In the genomic region with DNA sequence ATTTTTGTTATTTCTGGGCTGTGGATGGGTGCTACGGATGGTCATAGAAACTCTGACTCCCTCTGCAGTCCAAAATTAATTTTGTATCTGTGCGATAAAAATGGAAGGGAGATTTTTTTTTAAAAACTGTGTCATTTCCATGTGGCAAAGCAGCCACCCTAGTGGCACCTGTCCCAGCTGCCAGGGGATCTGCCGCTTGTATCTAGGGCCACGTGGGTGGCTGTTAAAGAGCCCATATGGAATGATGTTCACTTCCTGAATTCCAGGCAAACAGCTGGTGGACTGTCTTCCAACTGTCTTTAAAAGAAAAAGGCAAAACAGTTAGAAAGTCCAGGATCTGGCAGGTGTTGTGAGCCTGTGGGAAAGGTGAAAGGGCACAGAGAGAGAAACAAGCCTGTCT, we compare ENCODE assay signal across 24 mouse cellular contexts. TPM values are rescaled to one million over a fixed set of nuclear protein-coding genes. Genes with fewer than 3 reads are reported as not detected.
A peak's percentile ranks its signal among the peaks of the same experiment; 100 is the strongest.
DNase-seq lines count a peak whose midpoint lies in the region; ATAC-seq and TF ChIP-seq lines count a peak whose summit lies in the region.
"Had no signal": no experiment of that assay in that cellular context is flagged by ENCODE, and none has a peak within 500 bp of the region (broad histone marks: within the 10 kb centered on the region; RNA-seq: fewer than 3 reads in every experiment).

No protein-coding gene starts in this region.

- no peaks in the 10 kb centered on the region for H3K4me1 ChIP-seq in heart, embryonic 12.5 days (replicated peaks)
- no peaks in the 10 kb centered on the region for H3K4me1 ChIP-seq in kidney, embryonic 16.5 days (ENCODE audit: insufficient read depth, low read length)
- H3K4me1 ChIP-seq: embryonic facial prominence, embryonic 10.5 days; liver, embryonic 13.5 days; stomach, embryonic 15.5 days had no signal

- no peaks in the 10 kb centered on the region for H3K27me3 ChIP-seq in heart, embryonic 12.5 days (replicated peaks)
- no peaks in the 10 kb centered on the region for H3K27me3 ChIP-seq in myocyte (ENCODE audit: control insufficient read depth, insufficient read depth, insufficient read length)
- no peaks in the 10 kb centered on the region for H3K27me3 ChIP-seq in kidney, embryonic 16.5 days (ENCODE audit: insufficient read depth, low read length)
- H3K27me3 ChIP-seq: hindbrain, embryonic 12.5 days; liver, embryonic 13.5 days; midbrain, embryonic 15.5 days; neural tube, embryonic 13.5 days; stomach, embryonic 15.5 days had no signal

- H3K36me3 ChIP-seq in heart, embryonic 12.5 days, result no peaks in the 10 kb centered on the region
- H3K36me3 ChIP-seq in myocyte (ENCODE audit: control insufficient read depth, insufficient read depth), result no peaks in the 10 kb centered on the region
- no peaks in the 10 kb centered on the region for H3K36me3 ChIP-seq in kidney, embryonic 16.5 days (ENCODE audit: insufficient read depth, low read length)
- H3K36me3 ChIP-seq: embryonic facial prominence, embryonic 10.5 days; hindbrain, embryonic 12.5 days; liver, embryonic 13.5 days; midbrain, embryonic 15.5 days; neural tube, embryonic 13.5 days; stomach, embryonic 15.5 days had no signal

- H3K9ac ChIP-seq in heart, embryonic 12.5 days, result no peak overlapping the region
- no peak overlapping the region for H3K9ac ChIP-seq in kidney, embryonic 16.5 days (replicated peaks; ENCODE audit: low read length)
- H3K9ac ChIP-seq: hindbrain, embryonic 12.5 days; liver, embryonic 13.5 days; lung, embryonic 14.5 days; midbrain, embryonic 15.5 days; neural tube, embryonic 13.5 days; stomach, embryonic 15.5 days had no signal

- WGBS in heart, embryonic 12.5 days, result 82% methylated on average over 4 of the region's 4 CpGs
- WGBS in kidney, embryonic 16.5 days, result 82% methylated on average over 4 of the region's 4 CpGs

- DNase-seq in heart, adult 11 months, result peak; percentile 41
- DNase-seq in frontal cortex, postnatal 36 days (ENCODE audit: low spot score in 2 of 2), result peak; percentile 45 to 79
- DNase-seq in telencephalon, adult 2 months (ENCODE audit: low read depth, low spot score), result peak; percentile 72
- no peak for DNase-seq in adrenal gland, adult (ENCODE audit: inconsistent age in 2 of 2, low spot score in 1 of 2)
- DNase-seq: adrenal gland, postnatal 14 days; cerebellum, adult 9-11 months; heart, postnatal 14 days; kidney, postnatal 36 days; liver, embryonic 13.5 days; lung, embryonic 14.5 days; retina, postnatal 1 day; thymus, adult 18-20 months; thymus, postnatal 36 days had no signal

- H3K9me3 ChIP-seq in heart, embryonic 12.5 days (replicated peaks), result peaks cover 8% of the 10 kb centered on the region; the same call in 1 of the 2 replicates
- H3K9me3 ChIP-seq in kidney, embryonic 16.5 days (ENCODE audit: low read length), result peaks cover 3% of the 10 kb centered on the region; the same call in 1 of the 2 replicates
- H3K9me3 ChIP-seq: midbrain, embryonic 15.5 days; stomach, embryonic 15.5 days had no signal

- H3K79me2 ChIP-seq in myocyte (ENCODE audit: control insufficient read depth, insufficient read depth), result no peaks in the 10 kb centered on the region

- TF ChIP-seq POLR2A in myocyte (IDR thresholded peaks at IDR 0.05; ENCODE audit: insufficient read length, low read depth), result no peak

- no peak overlapping the region for H3K4me2 ChIP-seq in heart, embryonic 12.5 days
- no peak overlapping the region for H3K4me2 ChIP-seq in myocyte (ENCODE audit: low read depth)
- H3K4me2 ChIP-seq in kidney, embryonic 16.5 days (replicated peaks; ENCODE audit: low read depth, low read length), result no peak overlapping the region
- H3K4me2 ChIP-seq: heart, embryonic 11.5 days; hindbrain, embryonic 12.5 days; liver, embryonic 13.5 days; lung, embryonic 14.5 days; midbrain, embryonic 15.5 days; neural tube, embryonic 13.5 days; stomach, embryonic 15.5 days had no signal

- H3K27ac ChIP-seq in heart, embryonic 12.5 days (ENCODE audit: poor library complexity, severe bottlenecking), result no peak overlapping the region
- no peak overlapping the region for H3K27ac ChIP-seq in kidney, embryonic 16.5 days (ENCODE audit: low read length)
- H3K27ac ChIP-seq: embryonic facial prominence, embryonic 10.5 days; hindbrain, embryonic 12.5 days; liver, embryonic 13.5 days; macrophage; midbrain, embryonic 15.5 days; neural tube, embryonic 13.5 days; stomach, embryonic 15.5 days had no signal

- H3K4me3 ChIP-seq in heart, embryonic 12.5 days, result no peak overlapping the region
- no peak overlapping the region for H3K4me3 ChIP-seq in myocyte
- H3K4me3 ChIP-seq in kidney, embryonic 16.5 days (ENCODE audit: low read length), result no peak overlapping the region
- H3K4me3 ChIP-seq: embryonic facial prominence, embryonic 10.5 days; hindbrain, embryonic 12.5 days; liver, embryonic 13.5 days; midbrain, embryonic 15.5 days; neural tube, embryonic 13.5 days; stomach, embryonic 15.5 days had no signal

- no peak overlapping the region for H3ac ChIP-seq in myocyte (ENCODE audit: control insufficient read depth, insufficient read length)

- ATAC-seq in heart, embryonic 12.5 days (ENCODE audit: insufficient number of reproducible peaks, low FRiP score), result no peak
- ATAC-seq in kidney, embryonic 16.5 days (ENCODE audit: low FRiP score, low TSS enrichment), result no peak
- ATAC-seq: intestine, postnatal 0 days; midbrain, embryonic 15.5 days had no signal

TF ChIP-seq in myocyte, 11 proteins besides CTCF, POLR2A, EP300 and RAD21:
- no peak for TF ChIP-seq USF1 (IDR thresholded peaks at IDR 0.05; ENCODE audit: low read depth)
- no peak for TF ChIP-seq MAX (IDR thresholded peaks at IDR 0.05; ENCODE audit: low read depth)
- TF ChIP-seq TCF12 (IDR thresholded peaks at IDR 0.05; ENCODE audit: insufficient read depth, poor library complexity, severe bottlenecking), result no peak
- TF ChIP-seq SRF (IDR thresholded peaks at IDR 0.05; ENCODE audit: control insufficient read depth, insufficient read length, low read depth), result no peak
- TF ChIP-seq CEBPB (IDR thresholded peaks at IDR 0.05; ENCODE audit: insufficient read depth, poor library complexity, severe bottlenecking), result no peak
- no peak for TF ChIP-seq POLR2AphosphoS2 (IDR thresholded peaks at IDR 0.05; ENCODE audit: insufficient read length, low read depth)
- TF ChIP-seq MYOD1 (IDR thresholded peaks at IDR 0.05; ENCODE audit: control insufficient read depth in 1 of 3, insufficient read length in 2 of 3, low read depth in 2 of 3), result peak in 1 of 3 experiments; percentile 54
- TF ChIP-seq REST (IDR thresholded peaks at IDR 0.05; ENCODE audit: insufficient read depth, insufficient read length), result no peak
- TF ChIP-seq TCF3 (IDR thresholded peaks at IDR 0.05; ENCODE audit: insufficient read length, low read depth), result peak; percentile 32
- TF ChIP-seq E2F4 (IDR thresholded peaks at IDR 0.05; ENCODE audit: insufficient read depth), result no peak
- TF ChIP-seq MYOG (IDR thresholded peaks at IDR 0.05; ENCODE audit: control insufficient read depth in 1 of 3, insufficient read depth in 1 of 3, insufficient read length in 2 of 3, low read depth in 2 of 3), result peak in 1 of 3 experiments; percentile 47

RNA-seq across cellular contexts. Expression of gene Ccdc6, which starts 25.6 kb away (rescaled TPM):
- 16.2 and 16.9 TPM in 2 replicates for polyA plus RNA-seq in heart, embryonic 12.5 days (2016; fragmentation: Nextera tagmentation; extraction: Ambion mirVana)
- 15.5 TPM for polyA plus RNA-seq in myocyte (2012; fragmentation: generic; extraction: Trizol)
- 18.3 and 22.4 TPM in 2 replicates for polyA plus RNA-seq in kidney, embryonic 16.5 days (2015; fragmentation: Nextera tagmentation; extraction: Ambion mirVana)

Comparison
In these comparisons a context has a peak if more than half of its experiments do, and no peak if none do; other contexts are left out.
1. DNase-seq: peak in heart, adult 11 months (single experiment), frontal cortex, postnatal 36 days (2 of 2) and telencephalon, adult 2 months (single experiment); none in adrenal gland, adult (0 of 2).